Mouse (Mus musculus) heart, postnatal 0 days (tissue): ENCODE measurements around the gene Umodl1. TPM values are rescaled to one million over a fixed set of nuclear protein-coding genes. Genes with fewer than 3 reads are reported as not detected.

Source experiments
- ATAC-seq: fragments of 200-750 bp; cut with Nextera tagmentation; 2 replicates; pipeline ENCODE4 v1.8.0; 2017; ENCODE audit warnings: low read depth, moderate number of reproducible peaks, moderate library complexity; ENCODE audit not compliant: insufficient read depth
- DNase-seq: peaks from one replicate; pipeline ENCODE4 v3.0.0-alpha.2; 2016; ENCODE audit warnings: low spot score
- H3K27ac ChIP-seq: fragments of 300-500 bp; sonication (generic); 2 replicates; pipeline ENCODE4 v1.5.1; 2014; ENCODE audit warnings: low read depth, mild to moderate bottlenecking
- H3K27me3 ChIP-seq: fragments of 300-500 bp; sonication (generic); 2 replicates; pipeline ENCODE4 v1.6.1; 2014; ENCODE audit warnings: low read length, mixed read lengths; ENCODE audit not compliant: control insufficient read depth, insufficient read depth
- H3K36me3 ChIP-seq: fragments of 300-500 bp; sonication (generic); replicated peaks from 2 replicates; pipeline ENCODE4 v1.6.1; 2014; ENCODE audit warnings: low read length, mixed read lengths; ENCODE audit not compliant: control insufficient read depth, insufficient read depth
- H3K4me1 ChIP-seq: fragments of 300-500 bp; sonication (generic); 2 replicates; pipeline ENCODE4 v1.6.1; 2014; ENCODE audit warnings: antibody characterized with exemption; ENCODE audit not compliant: control insufficient read depth, insufficient read depth
- H3K4me2 ChIP-seq: fragments of 300-500 bp; sonication (generic); 2 replicates; pipeline ENCODE4 v1.6.1; 2014; ENCODE audit warnings: low read depth, mild to moderate bottlenecking, low read length, moderate library complexity
- H3K4me3 ChIP-seq: fragments of 300-500 bp; sonication (generic); 2 replicates; pipeline ENCODE4 v1.5.1; 2014; ENCODE audit warnings: low read depth, low read length
- H3K9ac ChIP-seq: fragments of 300-500 bp; sonication (generic); replicated peaks from 2 replicates; pipeline ENCODE4 v1.6.1; 2014; ENCODE audit warnings: low read depth, low read length, mixed read lengths
- H3K9me3 ChIP-seq: fragments of 300-500 bp; sonication (generic); replicated peaks from 2 replicates; pipeline ENCODE4 v1.6.1; 2016; ENCODE audit warnings: low read length; ENCODE audit not compliant: control insufficient read depth
- CTCF ChIP-seq: IDR thresholded peaks from 2 replicates; pipeline ENCODE4 v1.5.1; 2016; ENCODE audit warnings: antibody characterized with exemption, control low read depth, low read depth
- EP300 ChIP-seq: IDR thresholded peaks from 2 replicates; pipeline ENCODE4 v1.6.1; 2016; ENCODE audit warnings: antibody characterized with exemption, low read depth
- WGBS: fragments of 180-500 bp; shearing (Covaris S2); extraction: QIAGEN DNeasy Blood & Tissue Kit; methylation state at CpG from one replicate; pipeline ENCODE4 v1.1.7; 2014; 5-methylcytosine and 5-hydroxymethylcytosine counted together
- polyA plus RNA-seq: library from polyadenylated mRNA; unstranded; fragments of >200 nt; fragmentation: Nextera tagmentation; extraction: Ambion mirVana; gene quantifications from 2 replicates; pipeline ENCODE4 v1.2.1, GENCODE M21; 2015
- total RNA-seq: library from RNA; depleted of rRNA; stranded (reverse); fragments of >200 nt; gene quantifications from 2 replicates; pipeline ENCODE4 v1.2.3, GENCODE M21; 2014; ENCODE audit warnings: low replicate concordance

Gene Umodl1
- total and polyA plus RNA-seq, 2 experiments from 2014 or later, result not detected

- H3K27me3 ChIP-seq, result no peaks in the 10 kb centered on the region
- no peaks in the 10 kb centered on the region for H3K4me1 ChIP-seq
- ATAC-seq (peak; percentile 82), DNase-seq (peak; percentile 41)
- WGBS, result 25% methylated on average over 5 of the region's 6 CpGs
- TF ChIP-seq CTCF, result no peak
- 0 out of 2 replicates have a peak, but pooled peaks have one; percentile 51 for TF ChIP-seq EP300
- H3K4me3 ChIP-seq, result no peak overlapping the region
- H3K36me3 ChIP-seq, result no peaks in the 10 kb centered on the region
- H3K4me2 ChIP-seq, result no peak overlapping the region
- H3K9ac ChIP-seq, result no peak overlapping the region
- H3K9me3 ChIP-seq, result no peaks in the 10 kb centered on the region
- no peak overlapping the region for H3K27ac ChIP-seq
Measured at GRCm38 (mm10) chr17:30973332-30973731, 18.9 kb downstream of the Umodl1 start.

GRCm38 (mm10) chr17:30977290-30977689, 22.9 kb downstream of the Umodl1 start:
- Histone ChIP-seq H3K4me3 (no peak overlapping the region), H3K36me3 (no peaks in the 10 kb centered on the region), H3K9me3 (no peaks in the 10 kb centered on the region), H3K27ac (no peak overlapping the region), H3K27me3 (no peaks in the 10 kb centered on the region), H3K9ac (no peak overlapping the region), H3K4me1 (no peaks in the 10 kb centered on the region), H3K4me2 (no peak overlapping the region)
- TF ChIP-seq EP300 (no peak), CTCF (no peak)
- ATAC-seq (no peak), DNase-seq (no peak)
- 46% methylated on average over 2 of the region's 2 CpGs for WGBS

GRCm38 (mm10) chr17:30978556-30978955, 24.1 kb downstream of the Umodl1 start:
- Histone ChIP-seq H3K9me3 (no peaks in the 10 kb centered on the region), H3K4me1 (no peaks in the 10 kb centered on the region), H3K4me2 (no peak overlapping the region), H3K27me3 (no peaks in the 10 kb centered on the region), H3K4me3 (no peak overlapping the region), H3K27ac (no peak overlapping the region), H3K36me3 (no peaks in the 10 kb centered on the region), H3K9ac (no peak overlapping the region)
- ATAC-seq, result no peak
- WGBS, result 54% methylated on average over 10 of the region's 10 CpGs
- DNase-seq, result no peak
- no peak for TF ChIP-seq CTCF
- no peak for TF ChIP-seq EP300

GRCm38 (mm10) chr17:30983521-30983920, 29.1 kb downstream of the Umodl1 start:
- ATAC-seq (no peak), DNase-seq (no peak)
- Histone ChIP-seq H3K27ac (no peak overlapping the region), H3K9ac (no peak overlapping the region), H3K27me3 (0 out of 2 replicates have a peak, but pooled peaks cover 8% of the 10 kb centered on the region), H3K36me3 (no peaks in the 10 kb centered on the region), H3K4me2 (no peak overlapping the region), H3K4me1 (no peaks in the 10 kb centered on the region), H3K4me3 (no peak overlapping the region), H3K9me3 (no peaks in the 10 kb centered on the region)
- 64% methylated on average over 4 of the region's 4 CpGs for WGBS
- TF ChIP-seq CTCF (no peak), EP300 (no peak)

- Histone ChIP-seq H3K27ac (no peak overlapping the region), H3K9ac (no peak overlapping the region), H3K4me2 (no peak overlapping the region), H3K27me3 (0 out of 2 replicates have a peak, but pooled peaks cover 9% of the 10 kb centered on the region), H3K4me1 (no peaks in the 10 kb centered on the region), H3K9me3 (no peaks in the 10 kb centered on the region), H3K4me3 (no peak overlapping the region), H3K36me3 (no peaks in the 10 kb centered on the region)
- no peak for ATAC-seq
- TF ChIP-seq EP300, result no peak
- TF ChIP-seq CTCF, result peak; percentile 60
- 43% methylated on average over 10 of the region's 10 CpGs for WGBS
- DNase-seq, result peak; percentile 22
Measured at GRCm38 (mm10) chr17:30990254-30990653, 35.8 kb downstream of the Umodl1 start.

GRCm38 (mm10) chr17:30996296-30996695, 41.9 kb downstream of the Umodl1 start:
- no peaks in the 10 kb centered on the region for H3K27me3 ChIP-seq
- TF ChIP-seq EP300, result no peak
- no peak for TF ChIP-seq CTCF
- no peak overlapping the region for H3K4me2 ChIP-seq
- 61% methylated on average over 5 of the region's 5 CpGs for whole genome bisulfite sequencing
- H3K4me3 ChIP-seq, result no peak overlapping the region
- no peaks in the 10 kb centered on the region for H3K9me3 ChIP-seq
- H3K27ac ChIP-seq, result no peak overlapping the region
- no peak overlapping the region for H3K9ac ChIP-seq
- no peak for DNase-seq
- no peaks in the 10 kb centered on the region for H3K36me3 ChIP-seq
- ATAC-seq, result no peak
- H3K4me1 ChIP-seq, result no peaks in the 10 kb centered on the region
